Mouse (Mus musculus): ENCODE measurements around the gene Prph2. TPM values are rescaled to one million over a fixed set of nuclear protein-coding genes. Genes with fewer than 3 reads are reported as not detected.

Prph2 gene
- polyA plus RNA-seq, 1 experiment from 2014 or later: not detected

GRCm38 (mm10) chr17:46897221-46897950 lies 12.9 kb upstream of the Prph2 start:
- Histone ChIP-seq H3K4me1 (peaks cover 13% of the 10 kb centered on the region), H3K27ac (no peak overlapping the region), H3K36me3 (ENCODE audit: poor library complexity, severe bottlenecking) (peaks cover 16% of the 10 kb centered on the region), H3K9me3 (replicated peaks) (no peaks in the 10 kb centered on the region), H3K27me3 (no peaks in the 10 kb centered on the region), H3K4me2 (no peak overlapping the region), H3K9ac (no peak overlapping the region), H3K4me3 (no peak overlapping the region)
- no peak for ATAC-seq
- 57% methylated on average over 13 of the region's 13 CpGs for WGBS

- Histone ChIP-seq H3K9me3 (replicated peaks) (no peaks in the 10 kb centered on the region), H3K27me3 (no peaks in the 10 kb centered on the region), H3K9ac (no peak overlapping the region), H3K27ac (no peak overlapping the region), H3K4me1 (no peaks in the 10 kb centered on the region), H3K4me3 (no peak overlapping the region), H3K36me3 (ENCODE audit: poor library complexity, severe bottlenecking) (no peaks in the 10 kb centered on the region), H3K4me2 (no peak overlapping the region)
- WGBS: 54% methylated on average over 2 of the region's 2 CpGs
- no peak for ATAC-seq
Measured at GRCm38 (mm10) chr17:46900941-46901340, 9.3 kb upstream of the Prph2 start.

DNA sequence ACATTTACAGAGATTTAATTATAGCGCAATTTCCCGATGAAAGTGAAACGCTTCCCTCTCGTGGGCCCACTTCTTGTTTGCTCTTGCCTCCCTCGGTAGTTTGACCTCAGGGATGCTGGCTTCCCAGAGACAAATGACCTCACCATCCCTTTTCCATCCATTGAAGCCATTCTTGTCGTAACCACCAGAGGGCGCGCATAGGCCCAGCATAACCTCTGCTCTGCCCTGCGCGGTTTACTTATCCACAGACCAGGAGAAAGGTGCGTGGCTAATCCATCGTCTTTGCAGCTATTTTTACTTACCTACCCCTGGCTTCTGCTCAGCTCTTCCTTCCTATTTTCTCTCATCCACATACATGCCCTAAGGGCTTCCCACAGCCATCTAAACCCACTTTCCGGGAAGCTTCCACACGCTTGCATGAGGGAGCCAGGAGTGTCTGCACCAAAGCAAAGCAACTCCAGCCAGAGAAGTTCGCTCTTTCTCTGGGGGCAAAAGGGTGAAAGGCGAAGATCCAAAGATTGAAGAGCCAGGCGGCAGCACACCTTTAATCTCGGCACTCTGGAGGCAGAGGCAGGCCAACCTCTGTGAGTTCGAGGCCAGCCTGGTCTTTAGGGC lies 6.3 kb upstream of the Prph2 start:
- Histone ChIP-seq H3K4me1 (no peaks in the 10 kb centered on the region), H3K4me2 (no peak overlapping the region), H3K36me3 (ENCODE audit: poor library complexity, severe bottlenecking) (no peaks in the 10 kb centered on the region), H3K9ac (no peak overlapping the region), H3K4me3 (no peak overlapping the region), H3K27me3 (no peaks in the 10 kb centered on the region), H3K9me3 (replicated peaks) (peaks cover 7% of the 10 kb centered on the region; the same call in 1 of the 2 replicates), H3K27ac (no peak overlapping the region)
- WGBS: 23% methylated on average over 19 of the region's 19 CpGs
- 0 out of 2 replicates have a peak, but pooled peaks have one; percentile 70 for ATAC-seq

DNA sequence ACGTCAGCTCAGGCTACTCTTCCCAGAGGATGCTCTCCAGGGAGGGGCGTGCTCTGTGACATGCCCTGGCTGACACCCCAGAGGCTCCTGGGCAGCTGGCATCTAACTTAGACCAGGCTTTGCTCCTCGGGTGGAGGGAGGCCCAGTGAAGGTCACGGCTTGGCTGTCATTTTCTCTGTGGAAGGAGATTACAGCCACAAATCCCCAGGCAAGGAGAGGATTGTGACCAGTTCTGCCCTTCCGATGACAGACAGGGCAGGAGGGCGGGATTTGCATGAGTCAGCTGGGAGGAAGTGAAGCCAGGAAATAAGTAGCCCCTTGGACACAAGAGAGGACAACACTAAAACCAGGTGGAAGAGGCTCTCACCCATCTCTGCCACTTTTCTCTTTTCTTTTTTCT lies 2.1 kb downstream of the Prph2 start:
- no peak for ATAC-seq
- H3K4me2 ChIP-seq: no peak overlapping the region
- peaks cover 7% of the 10 kb centered on the region; the same call in 1 of the 2 replicates for H3K9me3 ChIP-seq (replicated peaks)
- H3K27me3 ChIP-seq: no peaks in the 10 kb centered on the region
- 0 out of 2 replicates have a peak overlapping the region, but pooled peaks have one; percentile 21 for H3K9ac ChIP-seq
- no peak overlapping the region for H3K27ac ChIP-seq
- 51% methylated on average over 6 of the region's 6 CpGs for WGBS
- H3K36me3 ChIP-seq (ENCODE audit: poor library complexity, severe bottlenecking): no peaks in the 10 kb centered on the region
- H3K4me1 ChIP-seq: no peaks in the 10 kb centered on the region
- no peak overlapping the region for H3K4me3 ChIP-seq

DNA sequence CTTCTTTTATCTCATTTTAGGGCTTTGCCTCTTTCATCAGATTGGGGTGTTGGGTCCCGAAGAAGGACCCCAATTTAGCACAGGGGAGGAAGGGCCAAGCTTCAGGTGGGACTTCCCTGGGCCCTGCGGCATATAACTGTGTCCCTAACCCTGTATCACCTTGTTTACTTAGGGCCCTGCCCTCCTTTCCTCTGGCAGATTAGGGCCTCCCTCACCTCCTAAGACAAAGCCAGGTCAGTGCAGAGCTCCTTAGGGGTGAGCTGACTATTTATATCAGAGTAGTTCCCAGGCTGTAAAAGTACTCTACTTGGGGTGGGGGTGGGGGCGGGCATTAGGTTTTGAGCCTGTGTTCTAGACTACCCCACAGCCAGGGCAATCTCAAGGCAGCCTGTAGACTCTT lies 4.9 kb downstream of the Prph2 start:
- Histone ChIP-seq H3K9ac (no peak overlapping the region), H3K4me2 (no peak overlapping the region), H3K27me3 (no peaks in the 10 kb centered on the region), H3K36me3 (ENCODE audit: poor library complexity, severe bottlenecking) (no peaks in the 10 kb centered on the region), H3K9me3 (replicated peaks) (no peaks in the 10 kb centered on the region), H3K4me3 (no peak overlapping the region), H3K4me1 (no peaks in the 10 kb centered on the region), H3K27ac (no peak overlapping the region)
- ATAC-seq: no peak
- 58% methylated on average over 3 of the region's 3 CpGs for WGBS

GRCm38 (mm10) chr17:46918951-46919350 lies 8.7 kb downstream of the Prph2 start:
- no peaks in the 10 kb centered on the region for H3K27me3 ChIP-seq
- no peaks in the 10 kb centered on the region for H3K9me3 ChIP-seq (replicated peaks)
- H3K4me3 ChIP-seq: no peak overlapping the region
- ATAC-seq: no peak
- WGBS: 51% methylated on average over 4 of the region's 4 CpGs
- no peaks in the 10 kb centered on the region for H3K36me3 ChIP-seq (ENCODE audit: poor library complexity, severe bottlenecking)
- H3K4me2 ChIP-seq: no peak overlapping the region
- no peak overlapping the region for H3K9ac ChIP-seq
- no peak overlapping the region for H3K27ac ChIP-seq
- H3K4me1 ChIP-seq: no peaks in the 10 kb centered on the region

DNA sequence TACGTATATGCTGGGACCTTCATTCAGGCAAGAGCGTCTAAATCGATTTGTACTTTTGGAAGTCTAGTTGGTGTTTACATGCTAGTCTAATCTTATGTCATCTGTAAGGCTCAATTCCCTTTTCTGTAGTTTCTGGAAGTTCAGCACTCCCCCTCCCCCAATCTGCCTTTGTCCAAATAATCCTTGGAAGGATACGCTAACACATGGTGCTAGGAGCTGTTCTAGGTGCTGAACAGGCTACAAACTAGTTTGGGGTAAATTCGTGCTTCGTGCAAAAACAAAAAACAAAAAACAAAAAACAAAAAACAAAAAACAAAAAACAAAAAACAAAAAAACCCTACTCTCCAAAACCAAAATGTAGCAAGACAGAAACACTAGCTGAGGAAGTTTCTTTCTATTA lies 10.6 kb downstream of the Prph2 start:
- no peak overlapping the region for H3K4me3 ChIP-seq
- H3K9me3 ChIP-seq (replicated peaks): no peaks in the 10 kb centered on the region
- no peak overlapping the region for H3K9ac ChIP-seq
- no peaks in the 10 kb centered on the region for H3K36me3 ChIP-seq (ENCODE audit: poor library complexity, severe bottlenecking)
- no peak for ATAC-seq
- H3K27ac ChIP-seq: no peak overlapping the region
- H3K4me2 ChIP-seq: no peak overlapping the region
- no peaks in the 10 kb centered on the region for H3K27me3 ChIP-seq
- no peaks in the 10 kb centered on the region for H3K4me1 ChIP-seq
- WGBS: 67% methylated on average over 6 of the region's 6 CpGs

- H3K27me3 ChIP-seq: no peaks in the 10 kb centered on the region
- peaks cover 30% of the 10 kb centered on the region for H3K36me3 ChIP-seq (ENCODE audit: poor library complexity, severe bottlenecking)
- no peaks in the 10 kb centered on the region for H3K9me3 ChIP-seq (replicated peaks)
- WGBS: 52% methylated on average over 6 of the region's 6 CpGs
- H3K4me1 ChIP-seq: no peaks in the 10 kb centered on the region
- no peak overlapping the region for H3K4me3 ChIP-seq
- H3K27ac ChIP-seq: no peak overlapping the region
- H3K4me2 ChIP-seq: no peak overlapping the region
- ATAC-seq: no peak
- H3K9ac ChIP-seq: no peak overlapping the region
Measured at GRCm38 (mm10) chr17:46926192-46926591, 15.9 kb downstream of the Prph2 start.

GRCm38 (mm10) chr17:46926941-46927340 lies 16.7 kb downstream of the Prph2 start:
- H3K4me2 ChIP-seq: no peak overlapping the region
- no peak overlapping the region for H3K4me3 ChIP-seq
- no peaks in the 10 kb centered on the region for H3K27me3 ChIP-seq
- peaks cover 38% of the 10 kb centered on the region for H3K36me3 ChIP-seq (ENCODE audit: poor library complexity, severe bottlenecking)
- H3K27ac ChIP-seq: no peak overlapping the region
- no peak for ATAC-seq
- WGBS: 77% methylated on average over 3 of the region's 3 CpGs
- no peaks in the 10 kb centered on the region for H3K9me3 ChIP-seq (replicated peaks)
- H3K4me1 ChIP-seq: no peaks in the 10 kb centered on the region
- no peak overlapping the region for H3K9ac ChIP-seq

GRCm38 (mm10) chr17:46927781-46928180 lies 17.5 kb downstream of the Prph2 start:
- no peak for ATAC-seq
- no peaks in the 10 kb centered on the region for H3K4me1 ChIP-seq

GRCm38 (mm10) chr17:46929277-46929676 lies 19.0 kb downstream of the Prph2 start:
- Histone ChIP-seq H3K27me3 (no peaks in the 10 kb centered on the region), H3K9ac (no peak overlapping the region), H3K4me1 (no peaks in the 10 kb centered on the region), H3K4me2 (no peak overlapping the region), H3K9me3 (replicated peaks) (no peaks in the 10 kb centered on the region), H3K36me3 (ENCODE audit: poor library complexity, severe bottlenecking) (peaks cover 61% of the 10 kb centered on the region), H3K4me3 (no peak overlapping the region), H3K27ac (no peak overlapping the region)
- 93% methylated on average over 12 of the region's 12 CpGs for WGBS
- ATAC-seq: no peak

More at GRCm38 (mm10) chr17:46927781-46928180, 17.5 kb downstream of the Prph2 start:
- Histone ChIP-seq H3K9me3 (replicated peaks) (no peaks in the 10 kb centered on the region), H3K4me2 (no peak overlapping the region), H3K4me3 (no peak overlapping the region), H3K27me3 (no peaks in the 10 kb centered on the region), H3K36me3 (ENCODE audit: poor library complexity, severe bottlenecking) (peaks cover 46% of the 10 kb centered on the region), H3K9ac (no peak overlapping the region), H3K27ac (no peak overlapping the region)
- 95% methylated on average over 5 of the region's 5 CpGs for WGBS

DNA sequence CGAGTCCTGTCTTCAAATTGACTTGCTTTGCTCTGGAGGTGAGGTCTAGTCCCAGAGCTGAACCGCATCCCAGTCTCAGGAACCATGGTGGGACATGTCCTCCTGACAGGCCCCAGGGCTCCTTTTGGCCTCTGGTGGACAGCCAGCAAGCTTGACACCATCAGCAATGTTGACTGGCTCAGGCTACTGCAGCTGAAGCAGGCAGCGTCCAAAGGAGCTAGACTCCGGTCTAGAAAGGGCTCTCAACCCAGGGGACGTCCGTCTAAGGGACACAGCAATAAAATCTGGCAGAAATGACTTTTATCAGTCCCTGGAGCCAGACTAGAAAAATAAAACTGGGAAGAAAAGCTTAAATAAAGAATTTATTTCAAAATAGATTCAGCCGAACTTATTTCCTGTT lies 19.6 kb downstream of the Prph2 start:
- no peak for ATAC-seq
- no peaks in the 10 kb centered on the region for H3K4me1 ChIP-seq
- no peak overlapping the region for H3K4me2 ChIP-seq
- no peak overlapping the region for H3K27ac ChIP-seq
- H3K27me3 ChIP-seq: no peaks in the 10 kb centered on the region
- H3K4me3 ChIP-seq: no peak overlapping the region
- H3K9ac ChIP-seq: no peak overlapping the region
- H3K36me3 ChIP-seq (ENCODE audit: poor library complexity, severe bottlenecking): peaks cover 67% of the 10 kb centered on the region
- 94% methylated on average over 7 of the region's 7 CpGs for WGBS
- no peaks in the 10 kb centered on the region for H3K9me3 ChIP-seq (replicated peaks)
